Mouse (Mus musculus): ENCODE data around the gene Aspm.

Aspm gene

GRCm38 (mm10) chr1:139501258-139501752 lies 46.7 kb downstream of the Aspm start, which contains the start of gene F13b:
Gene F13b, plus strand, starts transcription at chr1:139501702.
- no peak for DNase-seq (ENCODE audit: low spot score)

GRCm38 (mm10) chr1:139514556-139514955 lies 60.0 kb downstream of the Aspm start:
- no peak for DNase-seq (ENCODE audit: low spot score)

Measured in ovary, postnatal 36 days (tissue).